Mouse (Mus musculus) left cerebral cortex, adult 11 months (tissue): ENCODE results near the gene Osgin1.

Experiments used
- DNase-seq: peaks from one replicate; pipeline ENCODE4 v3.0.0; 2022; ENCODE audit warnings: low spot score

Gene Osgin1

DNA sequence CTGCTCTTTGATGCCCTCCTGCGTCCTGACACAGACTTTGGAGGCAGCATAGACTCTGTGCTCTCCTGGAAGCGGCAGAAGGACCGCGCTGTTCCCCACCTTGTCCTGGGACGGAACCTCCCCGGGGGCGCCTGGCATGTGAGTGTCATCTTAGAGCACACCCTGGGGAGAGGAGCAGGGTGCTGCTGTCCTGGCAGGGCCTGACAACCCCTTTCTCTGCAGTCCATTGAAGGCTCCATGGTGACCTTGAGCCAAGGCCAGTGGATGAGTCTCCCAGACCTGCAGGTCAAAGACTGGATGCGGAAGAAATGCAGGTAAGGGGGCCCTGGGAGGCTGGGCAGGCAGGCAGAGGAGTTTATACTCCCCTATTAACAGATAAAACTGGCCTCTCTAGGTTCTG is 9.0 kb downstream of the Osgin1 start:
- no peak for DNase-seq

DNA sequence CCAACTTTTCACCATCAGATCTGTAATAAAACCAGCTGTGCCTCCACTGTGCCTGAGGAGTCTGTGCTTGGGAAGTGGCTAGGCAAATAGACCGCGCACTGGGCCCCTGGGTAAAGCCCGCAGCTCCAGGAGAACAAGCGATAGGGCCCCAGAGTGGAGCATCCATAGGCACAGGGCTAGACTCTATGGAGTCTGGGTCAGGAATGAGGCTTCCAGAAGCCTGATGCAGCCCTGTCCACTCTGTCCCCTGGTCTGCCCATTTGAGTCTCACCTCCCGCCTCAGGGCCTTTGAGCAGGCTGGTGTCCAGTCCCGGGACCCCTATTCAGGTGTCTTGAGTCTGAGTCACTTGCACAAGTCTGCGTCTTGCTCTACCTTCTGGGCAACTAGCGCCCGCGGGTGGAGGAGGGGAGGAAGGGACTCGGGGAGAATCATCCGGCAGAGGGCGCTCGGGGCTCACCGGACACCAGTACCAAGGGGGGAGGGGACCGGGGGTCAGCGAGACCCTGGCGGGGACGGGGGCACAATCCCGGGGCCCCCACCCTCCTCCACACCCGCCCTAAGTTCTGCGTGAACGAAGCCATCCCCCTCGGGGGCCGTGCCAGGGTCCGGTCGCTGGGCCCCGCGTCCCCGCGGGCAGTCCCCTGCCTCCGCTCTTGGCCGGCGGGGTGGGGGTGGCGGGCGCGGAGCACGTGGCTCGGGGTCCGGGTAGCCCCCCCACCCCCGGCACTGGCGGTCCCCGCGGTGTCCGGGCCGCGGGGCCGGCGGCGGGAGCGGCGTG is 12.5 kb downstream of the Osgin1 start, which contains the start of gene Necab2:
TSS of gene Necab2 (plus strand) at position 509 of the 779 bp plus-strand sequence.
- DNase-seq, result peak; percentile 81

DNA sequence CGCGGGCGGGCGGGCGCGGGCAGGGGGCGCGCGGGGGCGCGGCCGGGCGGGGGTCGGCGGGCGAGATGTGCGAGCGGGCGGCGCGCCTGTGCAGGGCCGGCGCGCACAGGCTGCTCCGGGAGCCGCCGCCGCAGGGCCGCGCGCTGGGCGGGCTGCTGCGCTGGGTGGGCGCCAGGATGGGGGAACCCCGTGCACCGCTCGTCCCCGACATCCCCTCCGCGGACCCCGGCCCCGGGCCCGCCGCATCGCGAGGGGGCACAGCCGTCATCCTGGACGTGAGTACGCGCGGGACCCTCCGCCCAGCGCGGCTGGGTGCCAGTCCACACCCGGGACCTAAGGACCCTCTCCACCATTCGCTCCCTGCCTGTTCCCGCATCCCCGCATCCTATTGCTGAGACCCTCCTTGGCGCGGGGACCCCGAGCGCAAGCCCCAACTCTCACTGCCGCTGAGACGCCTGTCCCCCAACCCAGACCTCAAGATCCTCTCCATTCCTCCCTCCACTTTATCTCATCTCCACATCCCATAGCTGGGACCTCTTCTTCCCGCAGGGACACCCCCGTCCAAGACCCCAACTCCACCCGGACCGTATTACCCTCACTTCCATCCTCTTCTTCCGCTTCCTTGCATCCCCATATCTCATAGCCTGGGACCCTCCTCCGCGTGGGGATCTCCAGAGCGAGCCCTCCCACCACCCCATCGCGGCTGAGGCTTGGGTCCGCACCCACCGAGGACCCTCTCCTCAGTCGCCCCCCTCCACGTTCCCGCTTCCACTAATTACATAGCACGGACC is 13.3 kb downstream of the Osgin1 start:
- no peak for DNase-seq

DNA sequence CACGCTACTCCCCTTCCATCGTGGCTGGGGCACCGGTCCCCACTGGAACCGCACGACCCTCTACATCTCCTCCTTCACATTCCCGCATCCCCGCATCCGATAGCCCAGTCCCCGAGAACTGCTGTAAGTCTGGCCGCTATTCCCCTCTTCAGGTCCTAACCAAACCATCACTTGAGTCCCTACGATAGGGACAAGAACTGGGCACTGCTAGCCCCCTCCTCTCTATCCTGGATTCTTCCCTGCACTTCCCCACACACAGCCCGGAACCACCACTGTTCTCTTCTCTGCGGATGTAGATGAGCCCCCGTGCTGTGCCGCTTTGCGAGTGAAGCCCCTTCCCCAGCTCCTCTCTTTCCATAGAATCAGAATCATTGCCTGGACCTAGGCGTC is 13.9 kb downstream of the Osgin1 start:
- no peak for DNase-seq

DNA sequence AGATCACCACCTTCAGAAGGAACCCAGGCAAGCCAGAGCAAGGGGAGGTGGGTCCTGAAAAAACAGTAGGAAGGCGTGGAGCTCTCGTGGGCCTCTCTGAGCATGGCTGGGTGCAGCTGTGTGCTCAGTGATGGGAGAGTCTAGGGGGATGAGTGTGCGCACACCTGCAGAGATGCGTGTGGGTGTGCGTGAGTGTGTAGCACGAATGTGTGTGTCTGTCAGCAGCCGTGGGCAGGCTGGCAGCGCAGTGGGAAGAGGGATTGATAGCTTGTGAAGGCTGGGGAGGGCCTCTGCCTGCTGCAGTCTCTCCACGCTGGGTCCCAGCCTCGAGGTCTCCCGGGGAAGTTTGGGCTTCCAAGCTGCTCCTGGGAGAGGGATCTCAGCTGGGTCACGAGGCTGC is 15.7 kb downstream of the Osgin1 start:
- peak; percentile 58 for DNase-seq

DNA sequence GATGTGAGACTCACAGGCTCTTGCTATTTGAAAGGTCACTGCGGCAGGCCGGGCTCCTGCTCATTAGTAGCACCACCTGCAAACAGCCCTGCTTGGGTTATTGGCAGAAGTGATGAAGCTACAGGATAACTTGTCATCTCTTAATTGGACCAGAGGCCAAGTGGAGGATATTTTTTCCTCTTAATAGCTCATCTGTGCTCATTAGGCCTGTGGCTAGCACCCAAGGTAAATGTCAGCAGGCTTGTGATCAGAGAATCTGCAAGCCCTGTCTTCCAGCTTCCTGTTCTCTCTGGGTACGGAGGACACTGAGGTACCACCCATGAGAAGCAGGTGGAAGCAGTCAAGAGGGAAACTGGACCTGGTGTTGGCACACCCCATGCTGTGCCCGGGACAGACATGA is 17.2 kb downstream of the Osgin1 start:
- DNase-seq, result no peak

DNA sequence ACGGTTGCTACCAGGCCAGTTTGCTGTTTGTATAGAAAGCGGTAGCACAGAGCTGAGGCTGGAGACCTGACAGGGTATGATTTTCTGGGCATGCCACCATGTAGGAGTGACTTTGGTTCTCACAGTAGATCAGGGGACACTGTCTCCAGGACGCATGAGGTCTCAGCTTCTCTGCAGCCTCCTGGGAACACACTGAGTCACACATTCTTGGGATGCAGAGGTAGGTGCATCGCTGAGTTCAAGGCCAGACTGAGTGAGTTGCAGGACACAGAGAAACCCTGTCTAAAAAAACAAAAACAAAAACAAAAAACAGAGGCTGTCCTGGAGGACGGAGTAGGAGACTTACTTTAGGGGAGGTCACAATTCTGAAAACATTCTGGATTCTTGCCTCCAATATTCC is 19.0 kb downstream of the Osgin1 start:
- DNase-seq, result no peak

DNA sequence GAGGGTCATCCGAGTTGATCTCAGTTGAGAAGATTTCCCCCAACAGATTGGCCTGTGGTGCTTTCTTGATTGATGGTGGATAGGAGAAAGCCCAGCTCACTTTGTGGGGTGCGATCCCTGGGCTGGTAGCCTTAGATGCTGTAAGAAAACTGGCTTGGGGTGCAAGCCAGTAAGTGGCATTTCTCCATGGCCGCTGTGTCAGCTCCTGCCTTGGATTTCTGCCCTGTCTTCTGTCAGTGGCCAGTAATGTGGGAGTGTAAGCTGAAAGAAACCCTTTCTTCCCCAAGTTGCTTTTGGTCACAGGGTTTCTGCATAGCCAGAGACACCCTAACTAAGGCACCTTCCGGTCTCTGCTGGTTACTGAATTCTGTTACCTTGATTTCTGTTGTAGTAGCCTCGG is 22.1 kb downstream of the Osgin1 start:
- DNase-seq, result no peak

DNA sequence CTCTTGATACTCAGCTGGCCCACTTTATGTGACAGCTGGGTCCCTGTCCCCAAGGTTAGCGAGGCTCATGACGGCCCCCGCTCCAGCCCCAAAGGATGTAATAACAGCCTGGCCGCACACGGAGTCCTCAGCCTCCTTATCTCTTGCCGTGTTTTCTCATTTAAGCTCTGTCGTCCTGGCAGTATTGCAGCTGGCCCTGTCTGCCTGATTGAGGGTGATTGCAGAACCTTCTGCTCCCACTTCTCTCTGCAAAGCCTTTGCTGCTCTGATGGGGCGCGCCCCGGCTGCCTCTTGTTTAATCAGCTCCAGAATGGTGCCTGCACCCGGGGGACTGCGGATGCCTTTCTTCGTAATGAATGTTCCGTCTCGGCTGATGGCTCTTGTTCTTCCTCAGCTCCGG is 25.8 kb downstream of the Osgin1 start:
- no peak for DNase-seq

DNA sequence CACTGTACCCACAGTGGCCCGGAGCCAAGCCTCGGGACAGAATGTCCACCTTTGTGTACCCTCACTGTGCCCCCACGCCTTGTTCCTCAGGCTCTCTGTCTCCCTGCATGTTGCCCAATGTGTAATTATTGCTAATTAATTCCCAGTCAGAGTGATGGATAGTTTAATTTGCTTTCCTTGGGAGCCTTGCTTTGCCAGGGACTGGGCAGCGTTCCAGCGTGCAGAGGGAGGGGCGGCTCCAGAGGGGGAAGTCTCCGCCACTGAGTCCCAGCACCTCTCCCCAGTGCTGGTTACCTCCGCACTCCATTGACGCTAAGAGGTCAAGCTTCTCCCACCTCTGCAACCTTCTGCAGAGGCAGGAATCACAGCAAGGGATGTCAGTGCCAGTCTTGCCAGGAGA is 27.4 kb downstream of the Osgin1 start:
- DNase-seq, result no peak

DNA sequence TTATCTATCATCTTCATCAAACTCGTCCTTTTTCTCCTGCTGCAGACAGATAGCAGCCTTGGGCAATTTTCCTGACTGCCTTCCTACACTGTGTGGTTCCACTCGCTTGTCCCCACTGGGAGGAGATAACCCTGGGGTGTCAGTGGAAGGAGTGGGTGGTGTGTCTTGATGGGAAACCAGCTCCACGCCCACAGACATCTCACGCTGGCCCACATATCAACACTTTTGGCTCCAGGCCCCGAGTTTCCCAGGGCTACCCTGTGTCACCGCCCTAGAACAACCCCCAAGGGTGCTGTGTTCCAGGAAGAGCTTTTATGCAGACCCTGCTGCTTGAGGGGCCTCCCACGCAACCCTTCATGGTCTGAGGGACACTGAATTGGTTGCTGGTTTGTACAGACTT is 29.8 kb downstream of the Osgin1 start:
- no peak for DNase-seq

DNA sequence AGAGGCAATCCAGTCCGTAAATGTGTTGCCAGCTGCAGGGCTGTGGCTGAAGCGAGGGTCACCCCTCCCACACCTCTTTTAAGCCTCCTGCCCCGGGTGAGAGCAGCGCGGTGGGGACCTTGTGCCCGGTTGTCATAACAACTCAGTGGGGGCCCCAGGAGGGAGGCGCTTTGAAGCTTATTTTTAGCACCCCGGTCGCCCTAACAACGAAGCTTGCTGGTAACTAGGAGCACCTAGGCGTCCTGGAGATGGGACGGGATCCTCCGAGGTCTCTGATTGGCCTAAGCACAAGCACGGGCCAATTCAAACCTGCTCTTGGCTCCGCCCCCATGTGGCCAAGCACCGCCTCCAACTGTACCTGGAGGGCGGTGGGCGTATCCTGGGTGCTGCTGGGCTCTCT is 32.2 kb downstream of the Osgin1 start:
- peak; percentile 51 for DNase-seq

DNA sequence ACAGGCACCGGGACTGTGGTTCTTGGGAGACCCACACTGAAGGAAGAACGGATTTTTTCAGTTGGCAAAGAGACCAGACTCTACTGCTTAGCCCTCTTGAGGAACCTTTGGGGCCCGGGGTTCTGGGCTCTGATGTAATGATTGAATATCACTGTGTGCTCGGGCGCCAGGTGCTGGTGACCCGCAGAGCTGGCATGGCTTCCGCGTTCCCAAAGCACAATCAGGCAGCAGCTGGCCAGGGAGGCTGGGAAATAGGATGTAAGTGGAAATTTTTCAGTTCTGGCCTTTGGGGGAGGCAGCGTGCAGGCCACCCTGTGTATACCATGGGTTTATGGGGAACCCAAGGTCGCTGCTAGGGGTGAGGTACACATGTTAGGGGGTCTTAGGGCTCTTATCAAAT is 32.9 kb downstream of the Osgin1 start:
- DNase-seq, result no peak

DNA sequence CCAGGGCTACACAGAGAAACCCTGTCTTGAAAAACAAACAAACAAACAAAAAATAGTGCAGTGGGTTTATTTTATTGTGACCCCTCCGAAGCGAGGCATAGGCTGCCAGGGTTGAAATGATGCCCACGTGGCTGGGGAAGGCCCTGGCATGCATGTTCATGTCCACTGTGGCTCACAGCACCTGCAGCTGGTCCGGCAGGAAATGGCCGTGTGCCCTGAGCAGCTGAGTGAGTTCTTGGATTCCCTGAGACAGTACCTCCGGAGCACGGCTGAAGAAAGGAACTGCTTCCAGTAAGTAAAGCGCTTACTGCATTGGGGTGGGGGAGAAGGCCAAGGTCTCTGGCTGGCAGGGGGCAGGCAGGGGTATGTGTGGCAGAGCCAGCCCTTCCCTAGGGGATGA is 34.2 kb downstream of the Osgin1 start:
- no peak for DNase-seq

DNA sequence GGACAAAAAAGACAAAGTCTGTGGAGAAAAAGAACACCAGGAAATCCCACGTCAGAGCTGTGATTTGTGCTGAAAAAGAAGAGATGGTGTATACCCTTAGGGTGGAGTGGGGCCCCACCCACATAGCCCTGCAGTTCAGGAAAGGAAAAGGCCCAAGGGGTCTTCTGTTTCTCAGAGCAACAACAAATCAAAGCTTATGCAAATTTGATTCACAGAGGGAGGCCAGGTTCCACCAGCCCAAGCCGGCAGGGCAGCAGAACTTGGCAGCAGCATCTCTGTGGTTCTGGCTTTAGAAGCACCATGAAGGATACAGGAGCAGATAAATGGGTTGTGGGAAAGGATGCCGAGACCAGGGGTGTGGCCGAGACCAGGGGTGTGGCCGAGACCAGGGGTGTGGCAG is 44.8 kb downstream of the Osgin1 start:
- no peak for DNase-seq

DNA sequence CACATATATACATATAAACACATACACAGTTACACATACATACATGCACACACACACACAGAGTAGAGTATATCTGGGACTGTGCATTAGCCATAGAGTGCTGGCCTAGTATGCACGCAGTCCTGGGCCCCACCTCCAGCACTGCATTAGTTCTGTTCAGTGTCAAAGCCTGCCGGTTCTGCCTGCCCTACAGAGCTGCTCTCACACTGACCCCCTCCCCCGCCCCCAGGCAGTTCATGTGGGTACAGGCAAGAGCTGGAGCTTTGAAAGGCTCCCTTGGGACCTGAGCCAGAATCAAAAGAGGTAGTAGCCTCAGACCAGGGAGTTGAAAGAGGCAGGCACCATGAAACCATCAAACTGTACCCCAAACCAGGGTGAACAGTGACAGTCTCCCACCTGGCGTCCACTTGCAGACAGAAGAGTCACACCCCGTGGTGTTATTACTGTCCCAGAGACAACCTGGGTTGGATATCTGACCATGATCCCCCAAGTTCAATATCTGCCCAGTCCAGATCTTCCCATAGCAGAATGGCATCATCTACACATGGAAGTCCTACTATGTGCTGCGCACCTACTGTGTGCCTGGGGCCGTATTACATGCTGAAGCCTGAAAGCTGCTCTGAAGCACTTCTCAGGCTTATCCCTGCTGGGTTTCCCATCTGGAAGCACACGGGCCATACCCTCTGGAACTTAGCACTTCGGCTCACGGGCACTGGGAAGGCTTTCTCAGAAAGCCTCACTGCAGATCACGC is 50.4 kb downstream of the Osgin1 start:
- DNase-seq, result no peak

DNA sequence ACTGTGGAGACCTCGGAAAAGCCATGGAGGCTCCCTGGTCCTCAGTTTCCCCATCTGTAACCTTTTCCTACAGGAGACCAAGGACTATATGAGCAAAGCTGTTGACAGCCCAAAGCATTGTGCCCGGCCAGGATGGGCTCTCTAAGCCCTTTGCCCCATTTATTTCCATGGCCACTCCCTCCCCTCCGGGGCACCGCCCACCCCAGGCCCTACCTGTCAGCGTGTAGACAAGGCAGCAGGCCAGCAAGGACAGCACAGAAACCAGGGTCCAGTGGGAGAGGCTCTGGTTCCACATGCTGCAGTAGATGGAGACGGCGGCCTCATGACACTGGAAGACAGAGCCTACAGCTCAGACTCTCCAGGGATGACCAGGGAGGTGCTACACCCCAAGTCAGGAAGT is 53.2 kb downstream of the Osgin1 start:
- DNase-seq, result no peak
